Mouse (Mus musculus) embryonic fibroblast, embryonic 13.5 days (primary cell): Measurements from ENCODE around the gene Cacna2d3. TPM values are rescaled to one million over a fixed set of nuclear protein-coding genes. Genes with fewer than 3 reads are reported as not detected.

ENCODE experiments used
- H3K27ac ChIP-seq: 2 replicates; pipeline ENCODE4 v1.5.1; 2012; ENCODE audit warnings: low read length, control low read depth, inconsistent platforms; ENCODE audit not compliant: insufficient read depth
- H3K4me1 ChIP-seq: 2 replicates; pipeline ENCODE4 v1.6.1; 2011; ENCODE audit warnings: low read length; ENCODE audit not compliant: control insufficient read depth, insufficient read depth
- H3K4me3 ChIP-seq: 2 replicates; pipeline ENCODE4 v1.5.1; 2011; ENCODE audit warnings: mild to moderate bottlenecking, control low read depth, low read length; ENCODE audit not compliant: insufficient read depth
- CTCF ChIP-seq: IDR thresholded peaks from 2 replicates; pipeline ENCODE4 v1.5.1; 2011; ENCODE audit warnings: mild to moderate bottlenecking, control low read depth, low read length, moderate library complexity, borderline replicate concordance; ENCODE audit not compliant: insufficient read depth
- POLR2A ChIP-seq: IDR thresholded peaks from 2 replicates; pipeline ENCODE4 v1.6.1; 2011; ENCODE audit warnings: low read depth, mild to moderate bottlenecking, control low read depth, low read length, moderate library complexity
- polyA plus RNA-seq: library from polyadenylated mRNA; stranded (reverse); fragments of >200 nt; gene quantifications from 2 replicates; pipeline ENCODE4 v1.2.4, GENCODE M21; 2011; ENCODE audit warnings: low read depth; ENCODE audit not compliant: missing spikeins, insufficient read length

Cacna2d3 gene
- polyA plus RNA-seq, 1 experiment = 5.3 TPM

DNA sequence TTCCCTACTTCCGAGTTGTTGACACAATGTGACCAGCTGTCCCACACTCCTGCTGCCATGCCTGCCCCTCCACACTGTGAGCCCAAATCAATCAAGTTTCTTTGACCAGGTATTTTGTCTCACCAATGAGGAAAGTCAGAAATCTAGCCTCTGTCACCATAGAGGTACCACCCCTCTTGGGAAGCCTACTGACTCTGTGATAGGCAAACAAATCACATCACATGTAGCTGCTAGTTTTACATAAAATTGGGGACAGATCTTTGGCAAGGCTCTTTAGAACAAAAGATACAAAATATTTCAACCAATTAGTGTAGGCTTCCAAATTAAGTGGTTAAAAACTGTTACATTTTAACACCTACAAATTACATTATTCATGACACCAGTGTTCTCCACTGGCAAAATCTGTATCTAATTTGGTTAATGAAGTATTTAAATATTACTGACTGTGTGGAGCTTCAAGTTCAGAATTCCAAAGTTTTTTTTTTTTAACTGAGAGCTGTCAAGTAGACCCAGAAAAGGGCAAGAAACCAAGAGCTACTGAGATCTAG, 788.8 kb downstream of the Cacna2d3 start:
- no peak for TF ChIP-seq POLR2A
- no peak for TF ChIP-seq CTCF
- Histone ChIP-seq H3K4me1 (no peaks in the 10 kb centered on the region), H3K27ac (no peak overlapping the region), H3K4me3 (no peak overlapping the region)

GRCm38 (mm10) chr14:28923180-28923961, 798.3 kb downstream of the Cacna2d3 start:
- H3K4me1 ChIP-seq = no peaks in the 10 kb centered on the region
- no peak overlapping the region for H3K27ac ChIP-seq
- TF ChIP-seq POLR2A (no peak), CTCF (no peak)
- H3K4me3 ChIP-seq = no peak overlapping the region

GRCm38 (mm10) chr14:28918871-28919270, 802.8 kb downstream of the Cacna2d3 start:
- no peak overlapping the region for H3K4me3 ChIP-seq
- TF ChIP-seq CTCF (no peak), POLR2A (no peak)
- H3K27ac ChIP-seq = no peak overlapping the region
- no peaks in the 10 kb centered on the region for H3K4me1 ChIP-seq

DNA sequence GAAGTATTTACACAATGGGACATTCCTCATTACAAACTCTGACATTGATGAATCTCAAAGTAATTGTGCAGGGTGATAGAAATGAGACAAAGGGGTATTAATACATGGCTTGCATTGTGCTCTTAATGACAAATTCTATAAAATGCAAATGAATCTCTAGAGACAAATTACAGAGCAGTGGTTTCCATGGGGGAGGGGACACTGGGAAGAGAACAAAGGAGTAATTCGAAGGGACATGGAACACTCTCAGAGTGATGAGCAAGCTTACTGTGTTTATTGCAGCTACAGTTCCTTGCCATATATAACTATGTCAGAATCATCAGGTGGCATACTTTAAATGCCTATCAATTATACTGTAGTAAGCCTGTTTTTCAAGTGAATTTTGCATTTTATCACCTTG, 806.7 kb downstream of the Cacna2d3 start:
- H3K4me1 ChIP-seq = no peaks in the 10 kb centered on the region
- no peak for TF ChIP-seq CTCF
- TF ChIP-seq POLR2A = no peak
- no peak overlapping the region for H3K27ac ChIP-seq
- no peak overlapping the region for H3K4me3 ChIP-seq

- TF ChIP-seq POLR2A (no peak), CTCF (no peak)
- no peak overlapping the region for H3K4me3 ChIP-seq
- H3K4me1 ChIP-seq = no peaks in the 10 kb centered on the region
- no peak overlapping the region for H3K27ac ChIP-seq
Observed at GRCm38 (mm10) chr14:28907659-28908058, 814.0 kb downstream of the Cacna2d3 start.

DNA sequence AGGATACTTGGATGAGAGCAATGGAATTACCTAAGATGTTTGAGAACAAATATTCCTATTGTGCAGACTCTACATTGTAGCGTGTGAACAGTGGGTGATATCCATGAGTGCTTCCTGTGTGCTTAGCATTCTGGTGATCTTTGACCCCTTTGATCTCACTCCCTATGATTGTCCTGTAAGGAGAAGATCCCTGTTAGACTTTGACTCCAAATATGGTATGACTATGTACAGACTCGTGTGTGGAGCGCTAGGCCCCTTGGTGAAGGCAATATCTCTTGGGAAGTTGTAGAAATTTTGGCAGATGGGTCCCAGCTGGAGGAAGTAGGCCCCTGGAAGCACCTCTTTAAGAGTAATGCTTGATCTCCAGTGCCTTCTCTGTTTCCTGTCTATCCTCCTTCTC, 829.1 kb downstream of the Cacna2d3 start:
- no peak for TF ChIP-seq CTCF
- TF ChIP-seq POLR2A = no peak
- Histone ChIP-seq H3K4me1 (no peaks in the 10 kb centered on the region), H3K27ac (no peak overlapping the region), H3K4me3 (no peak overlapping the region)

DNA sequence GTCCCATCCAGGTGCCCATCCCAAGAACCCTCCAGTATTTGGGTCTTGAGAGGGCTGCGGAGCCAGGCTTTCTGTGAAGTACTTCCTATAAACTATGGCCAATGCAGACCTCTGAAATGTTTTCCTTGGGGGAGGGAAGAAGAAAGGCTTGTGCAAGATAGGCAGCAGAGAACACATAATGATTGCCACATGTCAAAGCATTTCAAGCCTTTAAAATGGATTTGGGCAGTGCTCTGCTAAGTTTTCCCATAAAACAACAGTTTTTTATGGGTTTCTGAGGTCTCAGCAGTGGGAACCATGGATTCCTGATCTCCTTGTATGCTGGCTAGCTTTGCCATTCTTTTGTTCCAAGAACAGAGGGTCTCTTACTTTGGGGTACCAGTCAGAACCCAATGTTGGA, 834.3 kb downstream of the Cacna2d3 start:
- TF ChIP-seq POLR2A = no peak
- Histone ChIP-seq H3K27ac (no peak overlapping the region), H3K4me1 (no peaks in the 10 kb centered on the region), H3K4me3 (no peak overlapping the region)

DNA sequence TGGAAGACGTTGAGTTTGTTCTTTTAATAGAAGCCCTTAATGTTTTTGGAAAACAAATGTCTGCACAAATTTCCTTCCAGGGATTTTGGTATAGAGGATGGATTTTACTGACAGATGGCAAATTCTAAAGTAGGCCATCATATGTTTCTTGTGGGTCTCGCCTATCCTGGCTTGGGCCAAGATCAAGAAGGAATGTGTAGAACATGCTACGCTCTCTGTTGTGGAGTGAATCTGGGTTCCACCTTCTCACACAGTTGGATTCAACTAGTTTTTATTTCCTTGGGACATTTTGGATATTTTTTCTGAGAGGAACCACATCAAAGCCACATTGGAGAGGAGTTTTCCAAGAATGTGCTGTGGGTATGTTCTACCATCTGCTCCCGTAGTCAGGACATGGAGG, 835.0 kb downstream of the Cacna2d3 start:
- no peak overlapping the region for H3K4me3 ChIP-seq
- H3K4me1 ChIP-seq = no peaks in the 10 kb centered on the region
- no peak overlapping the region for H3K27ac ChIP-seq
- TF ChIP-seq CTCF = no peak
- no peak for TF ChIP-seq POLR2A

- Histone ChIP-seq H3K4me3 (no peak overlapping the region), H3K4me1 (no peaks in the 10 kb centered on the region), H3K27ac (no peak overlapping the region)
- TF ChIP-seq CTCF (no peak), POLR2A (no peak)
Observed at GRCm38 (mm10) chr14:28870983-28871382, 850.7 kb downstream of the Cacna2d3 start.

GRCm38 (mm10) chr14:28870382-28870781, 851.3 kb downstream of the Cacna2d3 start:
- Histone ChIP-seq H3K4me1 (no peaks in the 10 kb centered on the region), H3K27ac (no peak overlapping the region), H3K4me3 (no peak overlapping the region)
- no peak for TF ChIP-seq POLR2A
- no peak for TF ChIP-seq CTCF
